Mouse (Mus musculus): ENCODE results near the gene Slc9a1.

Gene Slc9a1

GRCm38 (mm10) chr4:133403611-133404228, 34.2 kb downstream of the Slc9a1 start:
- DNase-seq (ENCODE audit: inconsistent ontology term), result no peak

- DNase-seq (ENCODE audit: inconsistent ontology term), result no peak
Observed at GRCm38 (mm10) chr4:133404256-133404655, 34.8 kb downstream of the Slc9a1 start.

GRCm38 (mm10) chr4:133406313-133407056, 37.0 kb downstream of the Slc9a1 start:
- peak; percentile 31 for DNase-seq (ENCODE audit: inconsistent ontology term)

- peak; percentile 72 for DNase-seq (ENCODE audit: inconsistent ontology term)
Observed at GRCm38 (mm10) chr4:133407114-133407787, 37.7 kb downstream of the Slc9a1 start.

GRCm38 (mm10) chr4:133408006-133408405, 38.5 kb downstream of the Slc9a1 start:
- DNase-seq (ENCODE audit: inconsistent ontology term), result no peak

GRCm38 (mm10) chr4:133410994-133411393, 41.5 kb downstream of the Slc9a1 start:
- DNase-seq (ENCODE audit: inconsistent ontology term), result no peak

- DNase-seq (ENCODE audit: inconsistent ontology term), result no peak
Observed at GRCm38 (mm10) chr4:133412096-133412495, 42.6 kb downstream of the Slc9a1 start.

GRCm38 (mm10) chr4:133412575-133413540, 43.4 kb downstream of the Slc9a1 start:
- DNase-seq (ENCODE audit: inconsistent ontology term), result no peak

GRCm38 (mm10) chr4:133413617-133414016, 44.1 kb downstream of the Slc9a1 start:
- DNase-seq (ENCODE audit: inconsistent ontology term), result no peak

GRCm38 (mm10) chr4:133414920-133415319, 45.4 kb downstream of the Slc9a1 start:
- no peak for DNase-seq (ENCODE audit: inconsistent ontology term)

GRCm38 (mm10) chr4:133419312-133420004, 50.0 kb downstream of the Slc9a1 start:
- peak; percentile 54 for DNase-seq (ENCODE audit: inconsistent ontology term)

- DNase-seq (ENCODE audit: inconsistent ontology term), result no peak
Observed at GRCm38 (mm10) chr4:133421989-133422388, 52.5 kb downstream of the Slc9a1 start.

GRCm38 (mm10) chr4:133422601-133423000, 53.1 kb downstream of the Slc9a1 start:
- no peak for DNase-seq (ENCODE audit: inconsistent ontology term)

- peak; percentile 46 for DNase-seq (ENCODE audit: inconsistent ontology term)
Observed at GRCm38 (mm10) chr4:133423108-133423507, 53.6 kb downstream of the Slc9a1 start.

- no peak for DNase-seq (ENCODE audit: inconsistent ontology term)
Observed at GRCm38 (mm10) chr4:133423691-133424090, 54.2 kb downstream of the Slc9a1 start.

- peak; percentile 55 for DNase-seq (ENCODE audit: inconsistent ontology term)
Observed at GRCm38 (mm10) chr4:133424100-133424499, 54.6 kb downstream of the Slc9a1 start.

GRCm38 (mm10) chr4:133426141-133426540, 56.6 kb downstream of the Slc9a1 start:
- DNase-seq (ENCODE audit: inconsistent ontology term), result no peak

GRCm38 (mm10) chr4:133431508-133431907, 62.0 kb downstream of the Slc9a1 start:
- no peak for DNase-seq (ENCODE audit: inconsistent ontology term)

- peak; percentile 57 for DNase-seq (ENCODE audit: inconsistent ontology term)
Observed at GRCm38 (mm10) chr4:133432560-133433171, 63.2 kb downstream of the Slc9a1 start.

GRCm38 (mm10) chr4:133435921-133436320, 66.4 kb downstream of the Slc9a1 start:
- DNase-seq (ENCODE audit: inconsistent ontology term), result no peak

Measured in Muller cell, postnatal 12 days (primary cell).